Mouse (Mus musculus) olfactory bulb, adult 2 months (tissue): ENCODE data around the gene Atp11a.

Experiments used
- CTCF ChIP-seq: fragments of 200-500 bp; IDR thresholded peaks from 2 replicates; pipeline ENCODE4 v1.5.1; 2012; ENCODE audit warnings: low read depth, mild to moderate bottlenecking, low read length, moderate library complexity; ENCODE audit not compliant: insufficient read depth
- POLR2A ChIP-seq: fragments of 200-500 bp; IDR thresholded peaks from 2 replicates; pipeline ENCODE4 v1.6.1; 2012; ENCODE audit warnings: mild to moderate bottlenecking, low read depth, low read length, moderate library complexity; ENCODE audit not compliant: insufficient read depth

DNA sequence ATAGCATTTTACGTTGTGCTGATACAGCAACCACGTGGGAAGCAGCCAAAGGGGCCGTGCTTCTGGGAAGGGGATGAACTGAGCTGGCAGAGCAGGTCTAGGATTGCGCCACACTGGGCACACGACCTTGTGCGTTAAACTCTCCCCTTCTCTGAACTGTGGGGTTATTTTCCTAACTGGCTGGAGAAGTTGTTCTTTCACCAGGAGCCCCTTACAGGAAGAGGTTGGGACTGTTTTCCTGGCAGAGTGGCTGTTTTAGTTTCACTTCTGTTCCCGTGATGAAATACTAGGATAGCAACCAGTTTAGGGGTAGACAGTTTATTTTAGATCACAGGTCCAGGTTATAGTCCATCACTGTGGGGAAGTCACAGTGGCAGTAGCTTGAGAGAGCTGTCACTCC lies 45.2 kb upstream of the Atp11a start:
- TF ChIP-seq CTCF (no peak), POLR2A (no peak)
